Mouse (Mus musculus) C2C12 (cell line): ENCODE measurements at regions not wholly inside any gene's neighbourhood (a gene's known extent, or its start where the extent isn't known, plus 50 kb on each side); places are given as distances from the start of the nearest gene placed in this dataset.
"Not testable (repeated sequence)": the region's sequence is repeated elsewhere in the genome, so short reads cannot be mapped to it uniquely, and the experiment has no call there.

Experiments used
- H3K27me3 ChIP-seq: one replicate; pipeline ENCODE4 v1.6.1; 2011; ENCODE audit not compliant: control insufficient read depth, insufficient read depth, insufficient read length
- H3K36me3 ChIP-seq: one replicate; pipeline ENCODE4 v1.6.1; 2011; ENCODE audit not compliant: control insufficient read depth, insufficient read depth
- H3K4me3 ChIP-seq: one replicate; pipeline ENCODE4 v1.5.1; 2011; ENCODE audit warnings: mild to moderate bottlenecking, control low read depth; ENCODE audit not compliant: poor library complexity, insufficient read depth, severe bottlenecking
- H3K79me2 ChIP-seq: one replicate; pipeline ENCODE4 v1.6.1; 2011; ENCODE audit not compliant: control insufficient read depth, insufficient read depth
- H3K79me3 ChIP-seq: one replicate; pipeline ENCODE4 v1.6.1; 2011; ENCODE audit warnings: low read depth, control low read depth
- H3ac ChIP-seq: one replicate; pipeline ENCODE3; 2011; ENCODE audit warnings: low read depth; ENCODE audit not compliant: control insufficient read depth, insufficient read length
- CEBPB ChIP-seq: IDR thresholded peaks from one replicate; pipeline ENCODE4 v1.6.1; 2011; ENCODE audit warnings: low read depth, mild to moderate bottlenecking, control low read depth, moderate library complexity
- CTCF ChIP-seq: IDR thresholded peaks from one replicate; pipeline ENCODE4 v1.5.1; 2011; ENCODE audit not compliant: control insufficient read depth, insufficient read depth, insufficient read length
- FOSL1 ChIP-seq: IDR thresholded peaks from one replicate; pipeline ENCODE4 v1.8.0; 2011; ENCODE audit warnings: mild to moderate bottlenecking, low read length; ENCODE audit not compliant: poor library complexity, insufficient read depth, severe bottlenecking
- MAX ChIP-seq: IDR thresholded peaks from one replicate; pipeline ENCODE4 v1.6.1; 2011; ENCODE audit warnings: mild to moderate bottlenecking, control low read depth
- MYOD1 ChIP-seq: IDR thresholded peaks from one replicate; pipeline ENCODE4 v1.6.1; 2011; ENCODE audit warnings: low read depth; ENCODE audit not compliant: control insufficient read depth, insufficient read length
- MYOG ChIP-seq: IDR thresholded peaks from one replicate; pipeline ENCODE4 v1.6.1; 2011; ENCODE audit not compliant: control insufficient read depth, insufficient read length; ENCODE audit errors: extremely low read depth
- USF1 ChIP-seq: IDR thresholded peaks from one replicate; pipeline ENCODE4 v1.6.1; 2011; ENCODE audit warnings: low read depth, mild to moderate bottlenecking, control low read depth, moderate library complexity

- H3K36me3 ChIP-seq, result no peaks in the 10 kb centered on the region
These were observed 385.3 kb upstream of the Tnc start for GRCm38 (mm10) chr4:64432097-64432496.

DNA sequence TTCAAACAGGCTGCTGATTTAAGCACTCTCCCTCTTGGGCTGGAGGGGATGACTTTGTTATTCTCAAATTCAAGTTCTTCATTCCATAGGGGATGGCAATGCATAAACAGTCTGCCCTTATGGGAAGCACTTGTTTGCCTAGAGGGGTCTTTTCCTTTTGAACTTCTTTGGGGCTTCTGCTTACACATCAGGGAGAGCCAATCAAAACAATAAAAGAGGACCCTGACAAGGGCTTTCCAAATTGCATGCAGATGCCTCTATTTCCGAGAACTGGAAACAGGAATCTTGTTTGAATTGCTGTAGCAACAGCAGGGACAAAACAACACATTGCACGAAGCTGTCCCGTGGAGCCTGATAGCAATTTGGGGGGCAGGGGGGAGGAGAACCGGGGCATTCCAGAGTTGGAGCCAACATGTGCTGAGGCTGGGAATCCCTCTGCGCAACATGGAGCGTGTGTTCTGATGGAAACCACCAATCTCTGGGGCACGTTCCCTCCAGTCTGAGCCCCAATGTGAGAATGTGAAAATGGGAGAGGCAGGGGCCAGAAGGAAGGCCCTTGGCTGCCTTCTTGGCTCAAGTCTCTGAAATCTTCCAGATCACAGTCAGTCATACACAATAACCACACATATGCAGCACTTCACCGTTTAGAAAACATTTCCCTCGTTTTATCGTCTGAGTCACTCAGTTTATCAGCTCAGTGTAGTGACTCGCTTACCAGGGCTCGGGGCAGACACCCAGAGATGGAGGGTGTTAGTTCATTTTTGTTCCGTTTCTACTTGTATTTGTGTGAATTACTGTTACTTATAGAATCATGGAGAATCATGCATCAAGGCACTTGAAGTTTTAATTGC, 391.2 kb upstream of the Tnc start:
- Histone ChIP-seq H3ac (no peak overlapping the region), H3K79me3 (no peaks in the 10 kb centered on the region), H3K4me3 (no peak overlapping the region), H3K79me2 (no peaks in the 10 kb centered on the region), H3K27me3 (no peaks in the 10 kb centered on the region), H3K36me3 (no peaks in the 10 kb centered on the region)
- TF ChIP-seq CTCF, result no peak
- no peak for TF ChIP-seq CEBPB
- TF ChIP-seq MAX, result no peak
- no peak for TF ChIP-seq FOSL1
- TF ChIP-seq MYOG, result no peak

More at GRCm38 (mm10) chr4:64432097-64432496, 385.3 kb upstream of the Tnc start:
- no peaks in the 10 kb centered on the region for H3K79me3 ChIP-seq
- no peak for TF ChIP-seq MYOD1
- no peak for TF ChIP-seq CEBPB
- TF ChIP-seq USF1, result no peak
- TF ChIP-seq CTCF, result no peak
- no peak for TF ChIP-seq MAX
- TF ChIP-seq FOSL1, result no peak
- TF ChIP-seq MYOG, result no peak
- H3K27me3 ChIP-seq, result no peaks in the 10 kb centered on the region
- no peak overlapping the region for H3ac ChIP-seq
- no peak overlapping the region for H3K4me3 ChIP-seq
- H3K79me2 ChIP-seq, result no peaks in the 10 kb centered on the region

DNA sequence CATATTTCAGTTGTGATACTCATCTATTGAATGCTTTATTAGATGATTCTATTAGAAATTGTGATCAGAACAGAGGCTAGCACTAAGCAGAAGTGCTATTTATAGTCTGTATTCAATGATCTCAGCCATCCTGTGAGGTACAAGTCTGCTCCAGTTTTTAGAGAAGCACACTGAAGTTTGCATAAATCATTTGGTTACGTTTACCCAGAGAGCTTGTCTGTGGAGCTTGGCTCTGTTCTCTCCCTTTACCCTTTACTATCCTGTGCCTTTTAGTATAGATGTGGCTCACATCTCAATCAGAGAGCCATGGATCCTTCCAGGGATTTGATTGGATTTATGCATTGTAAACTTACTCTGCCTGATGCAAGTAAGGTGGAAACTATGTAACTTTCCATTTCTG, 404.6 kb upstream of the Tnc start:
- TF ChIP-seq CEBPB (no peak), MYOG (no peak), USF1 (no peak), MYOD1 (no peak), MAX (no peak), FOSL1 (no peak), CTCF (no peak)
- Histone ChIP-seq H3K36me3 (no peaks in the 10 kb centered on the region), H3K79me2 (no peaks in the 10 kb centered on the region), H3K4me3 (no peak overlapping the region), H3K79me3 (no peaks in the 10 kb centered on the region), H3K27me3 (no peaks in the 10 kb centered on the region), H3ac (no peak overlapping the region)

DNA sequence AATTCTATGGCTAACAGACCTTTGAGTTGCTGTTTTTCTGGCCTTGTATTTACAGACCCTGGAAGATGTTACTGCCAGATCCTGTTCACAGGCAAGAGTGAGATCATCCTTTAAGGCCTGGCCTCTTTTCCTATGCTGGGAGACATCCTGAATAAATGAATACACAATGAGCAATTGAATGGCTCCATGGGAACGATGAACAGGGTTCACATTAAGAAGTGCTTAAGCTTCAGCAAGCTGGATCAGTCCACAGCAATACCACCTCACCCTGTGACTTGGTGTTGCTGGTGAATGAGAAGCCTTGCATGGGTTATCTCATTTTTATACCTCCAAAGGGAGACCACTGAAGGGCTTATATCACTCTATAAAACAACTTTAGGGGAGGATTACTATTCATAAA, 405.1 kb upstream of the Tnc start:
- Histone ChIP-seq H3K79me3 (no peaks in the 10 kb centered on the region), H3K4me3 (no peak overlapping the region), H3K79me2 (no peaks in the 10 kb centered on the region), H3K27me3 (no peaks in the 10 kb centered on the region), H3ac (no peak overlapping the region), H3K36me3 (no peaks in the 10 kb centered on the region)
- no peak for TF ChIP-seq CEBPB

DNA sequence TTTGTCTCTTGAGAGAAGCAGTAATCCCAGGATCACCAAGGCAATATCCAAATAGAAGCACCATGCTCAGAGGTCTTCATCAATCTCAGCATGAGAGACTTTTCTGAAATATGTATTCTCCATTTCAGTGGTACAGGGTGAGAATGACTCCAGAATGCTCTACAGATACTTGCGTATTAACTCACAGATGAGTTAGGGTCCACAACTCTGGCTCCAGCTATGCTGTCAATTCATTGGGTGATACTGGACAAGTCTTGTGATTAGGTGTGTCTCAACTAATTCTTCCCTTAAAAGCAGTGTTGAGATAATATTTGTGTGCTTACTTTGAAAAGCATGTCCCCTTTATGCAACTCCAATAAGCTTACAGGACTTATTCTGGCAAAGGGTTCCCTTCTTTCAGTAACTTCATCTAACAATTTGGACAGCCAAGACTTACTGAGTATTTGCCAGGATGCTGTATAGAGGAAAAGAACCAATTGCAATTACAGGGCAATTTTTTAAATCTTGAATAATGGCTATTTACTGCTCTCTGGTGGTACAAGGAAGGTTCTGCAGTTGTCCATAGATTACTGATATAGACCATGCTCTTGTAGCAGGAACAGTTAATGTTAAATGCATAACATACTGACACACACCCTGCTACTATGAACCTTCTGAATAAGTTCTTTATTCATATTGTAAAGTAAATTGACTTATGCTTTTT, 445.6 kb upstream of the Tnc start:
- TF ChIP-seq MYOD1, result no peak
- TF ChIP-seq FOSL1, result no peak
- no peak for TF ChIP-seq MYOG
- no peak for TF ChIP-seq CEBPB
- no peak for TF ChIP-seq USF1
- TF ChIP-seq MAX, result no peak
- no peaks in the 10 kb centered on the region for H3K27me3 ChIP-seq
- no peak overlapping the region for H3ac ChIP-seq
- H3K79me3 ChIP-seq, result no peaks in the 10 kb centered on the region
- H3K79me2 ChIP-seq, result no peaks in the 10 kb centered on the region
- H3K4me3 ChIP-seq, result no peak overlapping the region
- no peaks in the 10 kb centered on the region for H3K36me3 ChIP-seq

DNA sequence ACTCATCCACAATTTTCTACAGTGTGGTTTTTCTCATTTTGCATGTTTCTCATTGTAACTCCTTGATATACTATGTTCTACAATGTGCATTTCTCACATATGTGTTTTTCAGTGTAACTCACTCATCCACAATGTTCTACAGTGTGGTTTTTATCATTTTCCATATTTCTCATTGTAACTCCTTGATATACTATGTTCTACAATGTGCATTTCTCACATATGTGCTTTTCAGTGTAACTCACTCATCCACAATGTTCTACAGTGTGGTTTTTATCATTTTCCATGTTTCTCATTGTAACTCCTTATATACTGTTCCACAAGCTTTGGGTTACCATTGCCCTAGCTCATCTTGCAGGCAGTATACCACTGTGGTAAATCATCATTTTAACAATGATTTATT, 450.9 kb upstream of the Tnc start:
- not testable (repeated sequence) for H3K79me2 ChIP-seq, H3K27me3 ChIP-seq, H3K79me3 ChIP-seq, H3K4me3 ChIP-seq, H3ac ChIP-seq, H3K36me3 ChIP-seq
